Mouse (Mus musculus): ENCODE measurements around the gene Hagh. TPM values are rescaled to one million over a fixed set of nuclear protein-coding genes. Genes with fewer than 3 reads are reported as not detected.

Gene Hagh
- total RNA-seq, 2 experiments from 2014 or later: 129 to 141 TPM

GRCm38 (mm10) chr17:24851381-24852125 lies 11.6 kb downstream of the Hagh start:
- Histone ChIP-seq H3K27ac (no peak overlapping the region), H3K4me3 (peak overlapping the region; percentile 76)
- no peak for TF ChIP-seq CTCF (IDR thresholded peaks at IDR 0.05)
- intact Hi-C loops (cut with DNase I): no loop called here
- no peak for DNase-seq (ENCODE audit: extremely low spot score in 1 of 2, low spot score in 2 of 2)

- Histone ChIP-seq H3K4me3 (no peak overlapping the region), H3K27ac (no peak overlapping the region)
- intact Hi-C loops (cut with DNase I): no loop called here
- DNase-seq (ENCODE audit: extremely low spot score in 1 of 2, low spot score in 2 of 2): no peak
- no peak for TF ChIP-seq CTCF (IDR thresholded peaks at IDR 0.05)
These were observed 16.0 kb downstream of the Hagh start for GRCm38 (mm10) chr17:24855838-24856464.

GRCm38 (mm10) chr17:24856589-24856988 lies 16.6 kb downstream of the Hagh start:
- H3K27ac ChIP-seq: no peak overlapping the region
- no peak for DNase-seq (ENCODE audit: extremely low spot score in 1 of 2, low spot score in 2 of 2)
- intact Hi-C loops (cut with DNase I): no loop called here
- no peak for TF ChIP-seq CTCF (IDR thresholded peaks at IDR 0.05)
- H3K4me3 ChIP-seq: no peak overlapping the region

GRCm38 (mm10) chr17:24857831-24858470 lies 18.0 kb downstream of the Hagh start:
- intact Hi-C loops (cut with DNase I): no loop called here
- H3K27ac ChIP-seq: no peak overlapping the region
- no peak for DNase-seq (ENCODE audit: extremely low spot score in 1 of 2, low spot score in 2 of 2)
- no peak overlapping the region for H3K4me3 ChIP-seq
- TF ChIP-seq CTCF (IDR thresholded peaks at IDR 0.05): no peak

GRCm38 (mm10) chr17:24858967-24859366 lies 19.0 kb downstream of the Hagh start:
- no peak for TF ChIP-seq CTCF (IDR thresholded peaks at IDR 0.05)
- intact Hi-C loops (cut with DNase I): no loop called here
- DNase-seq (ENCODE audit: extremely low spot score in 1 of 2, low spot score in 2 of 2): no peak
- Histone ChIP-seq H3K27ac (no peak overlapping the region), H3K4me3 (no peak overlapping the region)

GRCm38 (mm10) chr17:24860076-24860475 lies 20.1 kb downstream of the Hagh start:
- DNase-seq (ENCODE audit: extremely low spot score in 1 of 2, low spot score in 2 of 2): no peak
- no peak overlapping the region for H3K4me3 ChIP-seq
- no peak overlapping the region for H3K27ac ChIP-seq
- TF ChIP-seq CTCF (IDR thresholded peaks at IDR 0.05): no peak
- intact Hi-C loops (cut with DNase I): no loop called here

- DNase-seq (ENCODE audit: extremely low spot score in 1 of 2, low spot score in 2 of 2): no peak
- no peak for TF ChIP-seq CTCF (IDR thresholded peaks at IDR 0.05)
- intact Hi-C loops (cut with DNase I): no loop called here
- Histone ChIP-seq H3K4me3 (no peak overlapping the region), H3K27ac (no peak overlapping the region)
These were observed 21.8 kb downstream of the Hagh start for GRCm38 (mm10) chr17:24861785-24862184.

- no peak for TF ChIP-seq CTCF (IDR thresholded peaks at IDR 0.05)
- intact Hi-C loops (cut with DNase I): no loop called here
- no peak for DNase-seq (ENCODE audit: extremely low spot score in 1 of 2, low spot score in 2 of 2)
- Histone ChIP-seq H3K27ac (no peak within 1 kb of the TSS), H3K4me3 (no peak within 1 kb of the TSS)
These were observed 25.8 kb downstream of the Hagh start, which contains the start of gene Igfals for GRCm38 (mm10) chr17:24865776-24866175. Igfals (plus strand) TSS chr17:24865997.

- intact Hi-C loops (cut with DNase I): no loop called here
- H3K4me3 ChIP-seq: no peak overlapping the region
- H3K27ac ChIP-seq: no peak overlapping the region; the same call in none of the 2 replicates
- DNase-seq (ENCODE audit: extremely low spot score in 1 of 2, low spot score in 2 of 2): no peak
- no peak for TF ChIP-seq CTCF (IDR thresholded peaks at IDR 0.05)
These were observed 28.0 kb downstream of the Hagh start for GRCm38 (mm10) chr17:24867914-24868313.

- no peak for DNase-seq (ENCODE audit: extremely low spot score in 1 of 2, low spot score in 2 of 2)
- intact Hi-C loops (cut with DNase I): no loop called here
These were observed 33.9 kb downstream of the Hagh start for GRCm38 (mm10) chr17:24873695-24874404.

GRCm38 (mm10) chr17:24874405-24874745 lies 34.4 kb downstream of the Hagh start:
- no peak for TF ChIP-seq CTCF (IDR thresholded peaks at IDR 0.05)
- H3K27ac ChIP-seq: no peak overlapping the region
- intact Hi-C loops (cut with DNase I): no loop called here
- no peak for DNase-seq (ENCODE audit: extremely low spot score in 1 of 2, low spot score in 2 of 2)
- no peak overlapping the region for H3K4me3 ChIP-seq

More at GRCm38 (mm10) chr17:24873695-24874404, 33.9 kb downstream of the Hagh start:
- Histone ChIP-seq H3K4me3 (no peak overlapping the region), H3K27ac (no peak overlapping the region)
- no peak for TF ChIP-seq CTCF (IDR thresholded peaks at IDR 0.05)

- no peak for TF ChIP-seq CTCF (IDR thresholded peaks at IDR 0.05)
- H3K27ac ChIP-seq: no peak overlapping the region
- no peak overlapping the region for H3K4me3 ChIP-seq
- intact Hi-C loops (cut with DNase I): no loop called here
- no peak for DNase-seq (ENCODE audit: extremely low spot score in 1 of 2, low spot score in 2 of 2)
These were observed 35.0 kb downstream of the Hagh start for GRCm38 (mm10) chr17:24874989-24875388.
